Mouse (Mus musculus): ENCODE measurements around the gene Ern1.
"Not testable (repeated sequence)": the region's sequence is repeated elsewhere in the genome, so short reads cannot be mapped to it uniquely, and the experiment has no call there.

The Ern1 gene

GRCm38 (mm10) chr11:106480530-106480885 is 7.1 kb downstream of the Ern1 start:
- DNase-seq = no peak

DNA sequence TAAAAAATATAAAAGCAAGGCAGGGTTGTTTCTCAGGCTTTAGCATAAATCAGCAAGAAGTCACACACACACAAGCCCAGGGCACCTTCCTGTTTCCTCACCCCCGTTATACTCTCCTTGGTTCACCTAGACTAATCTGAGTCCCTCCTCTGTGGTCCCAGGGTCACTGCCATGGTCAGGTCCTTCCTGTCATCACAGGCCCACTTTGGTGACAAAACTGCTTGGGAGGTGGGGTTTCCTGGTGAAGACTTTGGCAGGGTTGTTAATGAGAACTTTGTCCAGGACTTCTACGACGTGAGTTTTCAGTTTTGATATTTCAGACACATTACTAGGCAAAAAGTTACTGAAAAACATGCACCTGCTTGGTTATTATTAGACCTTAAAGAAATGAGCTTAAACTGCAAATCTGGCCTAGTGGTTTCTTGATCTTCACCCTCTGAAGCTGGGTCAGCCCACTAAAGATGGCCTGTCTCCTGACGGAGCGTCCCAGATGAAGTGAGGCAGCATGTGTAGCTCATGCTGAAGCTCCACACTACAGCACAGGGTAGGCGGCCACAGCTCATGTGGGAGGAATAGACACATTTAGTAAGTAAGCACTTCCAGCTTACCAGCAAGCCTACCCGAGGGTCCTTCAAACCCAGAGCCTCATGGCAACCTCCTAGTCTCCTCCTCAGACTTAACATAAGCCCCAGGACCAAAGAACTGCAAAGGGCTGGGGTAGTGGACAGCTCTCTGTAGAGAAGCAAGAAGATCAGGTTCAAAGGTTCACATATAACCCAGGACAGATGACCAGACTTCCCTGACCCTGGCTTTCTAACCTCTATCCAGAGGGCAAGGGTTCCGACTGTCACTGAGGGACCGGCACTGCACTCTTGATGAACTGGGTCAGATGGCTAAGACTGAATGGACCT is 7.8 kb downstream of the Ern1 start:
- no peak for DNase-seq

DNA sequence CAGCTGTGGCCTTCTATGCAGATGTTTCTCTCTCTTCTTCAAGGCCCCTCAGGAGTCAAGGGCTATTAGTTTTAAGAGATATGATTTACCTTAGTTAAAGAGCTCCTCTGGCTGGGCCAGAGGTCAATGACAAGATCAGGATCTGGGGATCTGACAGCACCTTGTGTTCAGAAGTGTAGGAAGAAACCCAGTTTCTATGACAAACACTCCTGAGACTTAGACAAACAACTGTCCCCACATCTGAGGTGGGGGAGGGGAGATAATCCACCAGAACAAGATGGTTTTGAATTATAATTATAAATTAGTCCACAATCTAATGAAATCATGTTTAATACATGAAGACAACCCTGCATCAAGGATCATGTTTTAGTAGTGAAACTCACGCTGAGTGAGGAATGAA is 8.9 kb downstream of the Ern1 start:
- DNase-seq = no peak

DNA sequence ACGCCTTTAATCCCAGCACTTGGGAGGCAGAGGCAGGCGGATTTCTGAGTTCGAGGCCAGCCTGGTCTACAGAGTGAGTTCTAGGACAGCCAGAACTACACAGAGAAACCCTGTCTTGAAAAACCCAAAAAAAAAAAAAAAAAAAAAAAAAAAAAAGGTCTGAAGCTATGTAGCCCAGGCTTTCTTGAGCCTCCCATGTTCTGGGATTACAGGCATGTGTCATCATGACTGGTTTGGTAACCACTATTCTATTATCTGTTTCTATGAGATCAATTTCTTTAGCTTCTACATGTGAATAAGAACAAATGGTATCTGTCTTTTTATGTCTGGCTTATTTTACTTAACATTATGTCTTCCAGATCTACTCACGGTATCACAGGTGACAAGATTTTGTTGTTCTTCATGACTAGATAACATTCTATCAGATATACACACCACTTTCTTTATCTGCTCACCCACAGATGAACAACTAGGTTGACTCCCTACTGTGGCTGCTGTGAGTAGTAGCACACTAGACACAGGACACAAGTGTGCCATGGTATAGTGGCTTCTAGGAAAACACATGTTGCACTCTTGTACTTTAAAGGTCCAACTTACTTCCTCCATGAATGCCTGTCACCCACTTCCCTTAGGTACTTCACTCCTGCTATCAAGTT is 10.0 kb downstream of the Ern1 start:
- DNase-seq = no peak

GRCm38 (mm10) chr11:106475309-106475708 is 12.3 kb downstream of the Ern1 start:
- no peak for DNase-seq

GRCm38 (mm10) chr11:106471629-106472028 is 16.0 kb downstream of the Ern1 start:
- DNase-seq = no peak

GRCm38 (mm10) chr11:106468509-106468908 is 19.1 kb downstream of the Ern1 start:
- DNase-seq = no peak

DNA sequence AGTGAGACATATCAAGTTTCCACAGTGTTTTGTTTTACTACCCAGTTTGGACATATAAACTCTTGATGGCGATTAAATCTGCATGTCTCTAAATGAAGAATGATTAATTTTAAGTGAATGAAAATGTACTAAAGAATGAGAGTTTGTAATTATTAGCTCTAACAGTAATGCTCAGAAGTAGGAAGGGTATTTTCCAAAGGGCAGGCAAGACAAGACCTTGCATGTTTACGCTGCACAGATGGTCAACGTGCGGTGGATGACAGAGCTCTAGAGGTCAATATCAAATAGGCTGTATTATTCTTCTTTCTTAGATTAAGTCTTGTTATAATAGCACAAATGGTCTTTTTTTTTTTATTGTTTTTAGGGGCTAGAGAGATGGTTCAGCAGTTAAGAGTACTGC is 21.7 kb downstream of the Ern1 start:
- DNase-seq = no peak

GRCm38 (mm10) chr11:106465545-106465903 is 22.1 kb downstream of the Ern1 start:
- DNase-seq = no peak

GRCm38 (mm10) chr11:106464681-106465544 is 22.7 kb downstream of the Ern1 start:
- DNase-seq = no peak

GRCm38 (mm10) chr11:106463845-106464244 is 23.8 kb downstream of the Ern1 start:
- no peak for DNase-seq

GRCm38 (mm10) chr11:106462309-106462708 is 25.3 kb downstream of the Ern1 start:
- DNase-seq = no peak

DNA sequence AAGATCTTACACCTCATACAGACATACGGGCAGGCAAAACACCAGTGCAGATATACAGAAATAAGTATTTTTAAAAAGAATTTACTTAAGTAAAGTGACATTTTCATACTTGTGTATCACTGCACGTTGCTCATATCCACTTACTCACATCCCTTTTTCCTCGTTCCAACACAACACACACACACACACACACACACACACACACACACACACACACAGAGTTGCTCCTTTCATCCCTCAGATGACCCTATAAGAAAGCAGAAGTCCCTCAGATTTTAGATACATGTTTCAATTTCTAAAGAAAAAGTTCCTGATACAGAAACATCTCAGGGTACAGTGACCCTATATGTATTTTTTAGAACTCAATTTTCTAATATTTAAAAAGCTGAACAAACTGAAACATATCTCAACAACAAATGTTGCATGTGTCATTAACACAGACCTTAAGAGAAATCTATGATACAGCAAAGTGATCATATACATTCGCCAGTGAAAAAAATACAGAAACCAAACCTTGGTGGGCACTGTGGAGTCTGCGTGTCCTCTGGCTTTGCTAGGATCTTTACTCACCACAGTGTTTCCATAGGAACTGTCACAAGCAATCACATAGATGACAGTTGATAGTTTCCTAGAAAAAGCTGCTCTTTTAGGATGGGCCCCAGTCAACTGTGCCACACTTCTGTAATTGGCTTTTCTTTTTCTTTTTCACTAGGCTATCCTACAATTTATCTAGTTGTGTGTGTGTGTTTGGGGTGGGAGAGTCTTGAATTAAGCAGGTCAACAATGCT is 26.3 kb downstream of the Ern1 start:
- DNase-seq = no peak

DNA sequence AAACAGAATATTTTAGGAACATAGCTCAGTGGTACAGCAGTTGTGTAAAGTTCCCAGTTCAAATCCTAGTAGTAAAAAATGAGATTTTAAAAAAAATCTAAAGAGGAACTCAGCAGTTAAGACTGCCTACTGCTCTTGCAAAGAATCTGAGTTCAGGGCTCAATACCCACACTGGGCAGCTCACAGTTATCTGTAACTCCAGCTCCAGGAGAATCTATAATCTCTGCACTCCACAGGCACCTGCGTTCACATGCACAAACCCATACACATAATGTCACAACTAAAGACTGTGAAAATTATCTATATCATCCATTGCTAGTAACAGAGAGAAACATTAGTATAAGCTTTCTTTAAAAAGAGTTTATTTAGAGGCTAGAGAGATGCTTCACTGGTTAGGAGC is 27.0 kb downstream of the Ern1 start:
- DNase-seq = no peak

DNA sequence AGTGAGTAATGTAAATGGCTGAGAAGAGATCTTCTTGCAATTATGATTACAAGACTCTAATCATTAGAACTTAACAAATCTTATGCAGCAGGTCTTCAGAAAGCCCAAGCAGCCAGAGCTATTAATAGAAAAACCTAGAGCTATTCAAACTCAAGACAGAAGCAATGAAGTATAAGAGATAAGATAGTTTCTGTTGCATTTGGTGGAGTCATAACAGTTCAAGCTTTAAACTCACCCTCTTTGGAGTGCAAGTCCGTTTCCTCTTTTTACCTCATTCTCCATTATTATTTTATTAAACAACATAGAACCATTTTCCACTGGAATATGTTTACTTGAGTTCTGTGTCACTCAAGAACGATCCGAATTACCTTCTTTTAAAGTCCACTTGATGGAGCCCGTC is 29.1 kb downstream of the Ern1 start:
- no peak for DNase-seq

GRCm38 (mm10) chr11:106443646-106444045 is 44.0 kb downstream of the Ern1 start:
- DNase-seq = no peak

DNA sequence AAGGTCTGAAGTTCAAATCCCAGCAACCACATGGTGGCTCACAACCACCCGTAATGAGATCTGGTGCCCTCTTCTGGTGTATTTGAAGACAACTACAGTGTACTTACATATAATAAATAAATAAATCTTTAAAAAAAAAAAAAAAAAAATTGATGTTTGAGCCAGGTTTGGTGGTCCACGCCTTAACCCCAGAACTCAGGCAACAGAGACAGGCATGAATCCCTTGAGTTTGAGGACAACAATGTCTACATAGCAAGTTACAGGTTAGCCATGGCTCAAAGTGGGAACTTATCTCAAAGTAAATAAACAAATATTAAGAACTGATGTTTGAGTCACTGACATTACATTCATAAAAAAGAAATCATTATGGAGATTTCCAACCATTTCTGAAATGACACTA is 45.1 kb downstream of the Ern1 start:
- DNase-seq = not testable (repeated sequence)

GRCm38 (mm10) chr11:106440318-106440717 is 47.3 kb downstream of the Ern1 start:
- DNase-seq = no peak

- DNase-seq = no peak
Measured at GRCm38 (mm10) chr11:106439355-106439754, 48.3 kb downstream of the Ern1 start.

- no peak for DNase-seq
Measured at GRCm38 (mm10) chr11:106438524-106439177, 49.0 kb downstream of the Ern1 start.

DNA sequence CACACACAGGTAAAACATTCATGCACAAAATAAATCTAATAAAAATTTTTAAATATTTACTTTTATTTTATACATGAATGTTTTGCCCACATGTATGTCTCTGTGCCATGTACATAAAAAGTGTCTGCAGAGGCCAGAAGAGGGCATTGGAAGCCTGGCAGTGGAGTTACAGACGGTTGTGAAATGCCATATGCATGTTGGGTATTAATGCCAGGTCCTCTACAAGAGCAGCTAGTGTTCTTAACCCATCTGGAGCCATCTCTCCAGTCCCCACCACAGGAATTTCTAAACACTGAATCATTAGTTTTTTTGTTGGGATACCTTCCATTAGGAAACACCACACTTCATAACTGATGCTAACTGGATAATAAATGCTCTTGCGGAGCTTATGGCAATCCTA is 50.1 kb downstream of the Ern1 start:
- no peak for DNase-seq

DNA sequence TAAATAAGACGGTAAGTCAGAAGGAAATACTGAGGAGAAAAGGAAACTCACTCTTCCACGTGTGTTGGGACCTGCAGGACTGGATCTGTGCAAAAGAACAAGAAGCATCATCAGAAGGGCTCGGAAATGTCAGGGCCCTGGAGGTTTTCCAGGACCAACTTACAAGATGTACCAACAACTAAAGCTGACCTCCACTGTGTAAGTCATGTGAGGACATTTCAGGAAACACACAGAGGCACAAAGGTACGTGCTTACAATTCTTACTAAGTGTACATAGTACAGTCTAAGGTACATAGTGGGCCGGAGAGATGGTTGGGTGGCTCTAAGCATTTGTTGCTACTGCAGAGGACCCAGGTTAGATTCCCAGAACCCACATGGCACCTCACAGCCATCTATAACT is 50.6 kb downstream of the Ern1 start:
- no peak for DNase-seq

Data from spleen, adult 18-20 months (tissue).